Mouse (Mus musculus) lung, adult 2 months (tissue): ENCODE results near the gene Tnip2. TPM values are rescaled to one million over a fixed set of nuclear protein-coding genes. Genes with fewer than 3 reads are reported as not detected.
A peak's percentile ranks its signal among the peaks of the same experiment; 100 is the strongest.

Experiments
- DNase-seq: peaks from one replicate; pipeline ENCODE4 v3.0.0; 2022
- H3K4me1 ChIP-seq: fragments of 200-500 bp; 2 replicates; pipeline ENCODE4 v1.6.1; 2011; ENCODE audit warnings: low read length; ENCODE audit not compliant: control insufficient read depth, insufficient read depth
- H3K4me3 ChIP-seq: fragments of 200-500 bp; replicated peaks from 2 replicates; pipeline ENCODE3; 2011; ENCODE audit warnings: low read depth, mild to moderate bottlenecking, control low read depth, low read length; ENCODE audit errors: extremely low read depth
- CTCF ChIP-seq: fragments of 200-500 bp; IDR thresholded peaks from 2 replicates; pipeline ENCODE4 v1.5.1; 2011; ENCODE audit warnings: mild to moderate bottlenecking, low read length, control low read depth; ENCODE audit not compliant: insufficient read depth
- POLR2A ChIP-seq: fragments of 200-500 bp; IDR thresholded peaks from 2 replicates; pipeline ENCODE4 v1.6.1; 2011; ENCODE audit warnings: low read depth, mild to moderate bottlenecking, control low read depth, low read length, borderline replicate concordance; ENCODE audit errors: extremely low read depth
- WGBS: fragments of 180-500 bp; shearing (Covaris S2); methylation state at CpG from one replicate; pipeline ENCODE4 v1.1.7; 2018; 5-methylcytosine and 5-hydroxymethylcytosine counted together
- polyA plus RNA-seq: library from polyadenylated mRNA; depleted of rRNA; stranded (reverse); fragments of >200 nt; gene quantifications from 2 replicates; pipeline ENCODE4 v1.2.3, GENCODE M21; 2012

Tnip2 gene
- polyA plus RNA-seq, 1 experiment, result 30.1 TPM

- no peak for DNase-seq
- 34% methylated on average over 5 of the region's 5 CpGs for WGBS
- no peak overlapping the region for H3K4me3 ChIP-seq
- peaks cover 2% of the 10 kb centered on the region; the same call in 1 of the 2 replicates for H3K4me1 ChIP-seq
- TF ChIP-seq POLR2A (no peak), CTCF (peak; percentile 55)
Measured at GRCm38 (mm10) chr5:34538527-34538926, 24.7 kb upstream of the Tnip2 start.

DNA sequence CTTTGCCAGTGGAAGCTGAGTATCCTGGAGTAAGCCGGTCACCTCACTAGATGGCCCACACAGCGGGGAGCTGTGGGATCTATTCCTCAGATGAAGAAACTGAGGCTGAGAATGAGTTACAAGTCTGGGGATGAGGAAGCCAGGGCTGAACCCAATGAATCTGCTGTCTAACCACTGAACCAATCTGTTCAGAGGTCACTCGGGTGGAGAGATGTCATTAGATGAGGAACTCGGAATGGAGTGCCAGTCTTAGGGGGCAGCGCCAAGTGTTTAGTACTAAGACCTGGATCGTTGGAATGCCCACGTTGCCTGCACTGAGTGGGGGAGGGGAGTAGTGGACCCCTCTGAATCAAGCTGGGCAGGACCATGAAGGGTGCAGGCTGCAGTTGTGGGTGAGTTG lies 24.3 kb upstream of the Tnip2 start:
- Histone ChIP-seq H3K4me1 (peaks cover 2% of the 10 kb centered on the region; the same call in 1 of the 2 replicates), H3K4me3 (no peak overlapping the region)
- 58% methylated on average over 7 of the region's 7 CpGs for WGBS
- TF ChIP-seq CTCF (no peak), POLR2A (no peak)
- no peak for DNase-seq

DNA sequence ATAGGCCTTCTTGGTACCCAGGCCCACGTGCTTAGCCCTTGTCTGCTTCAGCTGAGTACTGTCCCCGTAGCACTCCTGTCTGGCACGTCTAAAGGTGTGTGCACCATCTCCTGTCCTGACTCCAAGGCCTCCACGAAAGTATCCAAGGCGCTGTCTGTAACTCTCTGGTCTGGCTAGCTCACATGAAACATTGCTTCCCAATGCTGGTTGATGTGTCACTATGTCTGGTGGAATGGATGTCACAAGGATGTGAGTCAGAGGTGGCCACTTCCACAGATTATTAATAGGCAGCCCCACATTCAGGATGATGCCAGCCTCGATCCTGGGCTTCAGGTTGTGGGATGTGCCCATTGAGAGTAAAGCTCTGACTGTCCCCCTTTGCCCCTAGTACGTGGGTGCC lies 22.0 kb upstream of the Tnip2 start:
- TF ChIP-seq CTCF (no peak), POLR2A (no peak)
- Histone ChIP-seq H3K4me1 (peaks cover 4% of the 10 kb centered on the region), H3K4me3 (no peak overlapping the region)
- 81% methylated on average over 7 of the region's 7 CpGs for WGBS
- DNase-seq, result no peak

GRCm38 (mm10) chr5:34534776-34535581 lies 21.2 kb upstream of the Tnip2 start:
- 48% methylated on average over 5 of the region's 5 CpGs for WGBS
- H3K4me1 ChIP-seq, result peaks cover 6% of the 10 kb centered on the region
- no peak overlapping the region for H3K4me3 ChIP-seq
- TF ChIP-seq POLR2A (no peak), CTCF (no peak)
- no peak for DNase-seq

DNA sequence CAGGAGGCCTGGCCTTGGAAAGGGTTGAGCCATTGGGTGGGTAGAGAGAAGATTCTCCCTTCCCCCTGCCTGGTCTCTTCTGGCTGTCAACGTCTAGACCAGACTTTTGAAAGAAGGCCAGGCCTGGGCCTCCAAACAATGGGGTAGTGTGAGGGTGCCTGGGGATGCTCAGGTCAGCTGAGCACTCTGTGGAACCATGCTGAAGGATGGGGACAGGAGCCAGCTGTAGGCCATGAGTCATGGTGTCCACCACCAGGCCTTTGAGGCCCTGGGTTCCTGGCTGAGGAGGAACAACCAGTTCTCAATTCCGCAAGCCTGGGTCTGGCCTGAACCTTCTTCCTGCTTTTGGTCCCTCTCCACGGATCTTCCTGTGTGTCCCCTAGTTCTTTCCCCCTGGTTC lies 20.0 kb upstream of the Tnip2 start:
- 61% methylated on average over 3 of the region's 3 CpGs for WGBS
- peaks cover 6% of the 10 kb centered on the region for H3K4me1 ChIP-seq
- TF ChIP-seq POLR2A, result no peak
- no peak for TF ChIP-seq CTCF
- DNase-seq, result no peak
- no peak overlapping the region for H3K4me3 ChIP-seq

DNA sequence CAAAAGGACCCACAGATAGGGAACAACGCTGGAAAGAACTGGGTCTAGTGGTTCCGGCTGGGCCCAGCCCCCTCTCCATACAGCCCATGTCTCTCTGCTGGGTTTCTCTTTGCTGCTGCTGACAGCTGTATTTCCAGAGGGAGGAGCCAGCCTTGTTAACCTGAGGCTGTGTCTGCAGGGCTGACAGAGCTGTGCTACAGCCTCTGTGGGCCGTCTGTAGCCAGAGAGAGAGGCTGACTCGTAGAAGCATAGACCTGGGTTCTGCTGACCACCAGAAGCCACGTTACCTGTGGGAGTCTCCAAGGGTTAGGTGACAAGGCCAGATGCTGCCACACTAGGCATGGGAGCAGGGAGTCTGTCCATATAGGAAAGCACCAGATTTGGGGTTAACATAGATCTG lies 19.3 kb upstream of the Tnip2 start:
- Histone ChIP-seq H3K4me3 (no peak overlapping the region), H3K4me1 (peaks cover 6% of the 10 kb centered on the region)
- DNase-seq, result no peak
- TF ChIP-seq CTCF (no peak), POLR2A (no peak)
- 75% methylated on average over 5 of the region's 5 CpGs for WGBS

GRCm38 (mm10) chr5:34530687-34531086 lies 16.9 kb upstream of the Tnip2 start:
- H3K4me3 ChIP-seq, result no peak overlapping the region
- H3K4me1 ChIP-seq, result peaks cover 6% of the 10 kb centered on the region
- TF ChIP-seq CTCF (no peak), POLR2A (no peak)
- WGBS, result 43% methylated on average over 4 of the region's 4 CpGs
- DNase-seq, result no peak

GRCm38 (mm10) chr5:34530116-34530515 lies 16.3 kb upstream of the Tnip2 start:
- Histone ChIP-seq H3K4me1 (peaks cover 6% of the 10 kb centered on the region), H3K4me3 (no peak overlapping the region)
- no peak for DNase-seq
- WGBS, result 59% methylated on average over 5 of the region's 5 CpGs
- TF ChIP-seq POLR2A, result no peak
- TF ChIP-seq CTCF, result no peak

- TF ChIP-seq CTCF (no peak), POLR2A (no peak)
- DNase-seq, result no peak
- Histone ChIP-seq H3K4me1 (peaks cover 4% of the 10 kb centered on the region; the same call in 1 of the 2 replicates), H3K4me3 (no peak overlapping the region)
- WGBS, result 73% methylated on average over 5 of the region's 5 CpGs
Measured at GRCm38 (mm10) chr5:34528724-34529123, 14.9 kb upstream of the Tnip2 start.

DNA sequence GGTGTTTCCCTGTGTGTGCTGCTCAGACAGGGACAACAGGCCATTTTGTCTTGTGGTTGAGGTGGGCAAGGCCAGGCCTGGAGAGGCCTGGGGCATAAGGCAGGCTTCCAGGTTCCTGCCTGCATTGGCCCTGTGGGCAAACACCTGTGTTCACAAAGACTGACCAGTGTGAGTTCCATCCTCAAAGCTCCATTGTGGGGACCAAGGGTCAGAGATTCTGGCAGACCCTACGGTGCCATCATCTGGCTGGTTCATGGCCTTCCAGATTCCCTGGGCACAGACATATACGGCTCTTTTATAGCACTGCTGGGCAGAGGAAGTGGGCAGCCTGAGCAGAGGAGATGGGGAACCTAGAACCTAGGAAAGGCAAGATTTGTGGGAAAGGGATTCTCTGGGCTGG lies 13.6 kb upstream of the Tnip2 start:
- WGBS, result 75% methylated on average over 2 of the region's 2 CpGs
- Histone ChIP-seq H3K4me1 (peaks cover 4% of the 10 kb centered on the region; the same call in 1 of the 2 replicates), H3K4me3 (no peak overlapping the region)
- no peak for DNase-seq
- no peak for TF ChIP-seq POLR2A
- TF ChIP-seq CTCF, result no peak
